Mouse (Mus musculus) subcutaneous adipose tissue, adult 2 months (tissue): ENCODE measurements around the gene Dhrs9. TPM values are rescaled to one million over a fixed set of nuclear protein-coding genes. Genes with fewer than 3 reads are reported as not detected.

ENCODE experiments used
- polyA plus RNA-seq: library from polyadenylated mRNA; depleted of rRNA; stranded (reverse); fragments of >200 nt; gene quantifications from 2 replicates; pipeline ENCODE4 v1.2.3, GENCODE M21; 2012; ENCODE audit warnings: low replicate concordance; rRNA removed

Gene Dhrs9
- 0.47 and 1.6 TPM in 2 replicates for polyA plus RNA-seq

GRCm38 (mm10) chr2:69380281-69380680 lies at the start of gene Dhrs9:
Dhrs9 (plus strand) TSS chr2:69380445.

GRCm38 (mm10) chr2:69342496-69343221 lies 37.6 kb upstream of the Dhrs9 start, which contains the start of gene Abcb11:
Abcb11 (minus strand) TSS chr2:69342616.

Other genes with a start within 250 kb of the Dhrs9 start
- 1.5 TPM in 2 replicates for gene Nostrin, start 244.6 kb upstream of the Dhrs9 start, polyA plus RNA-seq
- 0.53 and 2.3 TPM in 2 replicates for gene Spc25, start 174.3 kb upstream of the Dhrs9 start, polyA plus RNA-seq
- 0.33 TPM in 1 of 2 replicates, not detected in the other for gene G6pc2, start 169.4 kb upstream of the Dhrs9 start, polyA plus RNA-seq
- gene Abcb11, start 37.8 kb upstream of the Dhrs9 start, polyA plus RNA-seq: 0.19 TPM in 1 of 2 replicates, not detected in the other
- gene Lrp2, start 205.6 kb downstream of the Dhrs9 start, polyA plus RNA-seq: 0.20 and 7.1 TPM in 2 replicates